Comparison of ENCODE assay signal across 8 mouse cellular contexts in genomic region chr14:30826174-30827140, GRCm38 (mm10). TPM values are rescaled to one million over a fixed set of nuclear protein-coding genes. Genes with fewer than 3 reads are reported as not detected.
DNase-seq lines count a peak whose midpoint lies in the region; ATAC-seq and TF ChIP-seq lines count a peak whose summit lies in the region.

No protein-coding gene starts in this region.

- peak; percentile 3 for DNase-seq in kidney, postnatal 0 days (ENCODE audit: low spot score)
- no peak for DNase-seq in kidney, postnatal 10 days
- peak; percentile 88 for DNase-seq in midbrain, embryonic 11.5 days (ENCODE audit: low spot score, missing footprints)
- no peak for DNase-seq in right cerebral cortex, postnatal 14 days
- no peak for DNase-seq in left cerebral cortex, postnatal 4 days
- DNase-seq in kidney, adult 8-10 months, result no peak

- no peaks in the 10 kb centered on the region for H3K9me3 ChIP-seq in kidney, postnatal 0 days (replicated peaks; ENCODE audit: low read length)
- no peaks in the 10 kb centered on the region for H3K9me3 ChIP-seq in hindbrain, embryonic 13.5 days
- H3K9me3 ChIP-seq in midbrain, embryonic 11.5 days (ENCODE audit: control insufficient read depth, low read length), result no peaks in the 10 kb centered on the region

- H3K9ac ChIP-seq in kidney, postnatal 0 days (ENCODE audit: low read depth, low read length), result peak overlapping the region; percentile 85
- H3K9ac ChIP-seq in hindbrain, embryonic 13.5 days, result peak overlapping the region; percentile 92
- H3K9ac ChIP-seq in midbrain, embryonic 11.5 days (ENCODE audit: low read length), result peak overlapping the region; percentile 88

- H3K27ac ChIP-seq in kidney, postnatal 0 days, result no peak overlapping the region
- peak overlapping the region; percentile 36; the same call in 1 of the 2 replicates for H3K27ac ChIP-seq in bone marrow macrophage, adult 2 months (ENCODE audit: insufficient read depth, low read depth, low read length)
- H3K27ac ChIP-seq in hindbrain, embryonic 13.5 days, result no peak overlapping the region
- H3K27ac ChIP-seq in midbrain, embryonic 11.5 days (ENCODE audit: low read depth, low read length), result no peak overlapping the region

- H3K4me3 ChIP-seq in kidney, postnatal 0 days (replicated peaks; ENCODE audit: low read depth, low read length), result peak overlapping the region; percentile 77
- peak overlapping the region; percentile 92 for H3K4me3 ChIP-seq in bone marrow macrophage, adult 2 months (ENCODE audit: insufficient read depth, low read length)
- peak overlapping the region; percentile 82 for H3K4me3 ChIP-seq in hindbrain, embryonic 13.5 days
- H3K4me3 ChIP-seq in midbrain, embryonic 11.5 days (ENCODE audit: low read depth, low read length), result peak overlapping the region; percentile 84

- H3K4me2 ChIP-seq in kidney, postnatal 0 days (ENCODE audit: low read length), result peak overlapping the region; percentile 82
- H3K4me2 ChIP-seq in hindbrain, embryonic 13.5 days, result peak overlapping the region; percentile 79
- peak overlapping the region; percentile 74 for H3K4me2 ChIP-seq in midbrain, embryonic 11.5 days

- no peak for TF ChIP-seq POLR2A in bone marrow macrophage, adult 2 months (IDR thresholded peaks at IDR 0.05; ENCODE audit: borderline replicate concordance, low read depth, low read length)

- TF ChIP-seq CTCF in kidney, postnatal 0 days (IDR thresholded peaks at IDR 0.05; ENCODE audit: low read depth), result no peak
- TF ChIP-seq CTCF in bone marrow macrophage, adult 2 months (IDR thresholded peaks at IDR 0.05; ENCODE audit: low read depth, low read length), result no peak

- no peaks in the 10 kb centered on the region for H3K36me3 ChIP-seq in kidney, postnatal 0 days (ENCODE audit: insufficient read depth, low read length)
- H3K36me3 ChIP-seq in hindbrain, embryonic 13.5 days, result no peaks in the 10 kb centered on the region
- no peaks in the 10 kb centered on the region for H3K36me3 ChIP-seq in midbrain, embryonic 11.5 days (ENCODE audit: control insufficient read depth, insufficient read depth, low read length)

- no peaks in the 10 kb centered on the region for H3K27me3 ChIP-seq in kidney, postnatal 0 days (ENCODE audit: insufficient read depth, low read length)
- H3K27me3 ChIP-seq in hindbrain, embryonic 13.5 days, result no peaks in the 10 kb centered on the region
- H3K27me3 ChIP-seq in midbrain, embryonic 11.5 days (ENCODE audit: control insufficient read depth, insufficient read depth, low read length), result no peaks in the 10 kb centered on the region

- ATAC-seq in kidney, postnatal 0 days (replicated peaks; ENCODE audit: low FRiP score, low read depth), result no peak
- ATAC-seq in hindbrain, embryonic 13.5 days (ENCODE audit: low FRiP score), result peak; percentile 46
- peak; percentile 45; the same call in 1 of the 2 replicates for ATAC-seq in midbrain, embryonic 11.5 days (ENCODE audit: low FRiP score)

- H3K4me1 ChIP-seq in kidney, postnatal 0 days (replicated peaks; ENCODE audit: insufficient read depth, low read length), result peaks cover 8% of the 10 kb centered on the region; the same call in 1 of the 2 replicates
- peaks cover 27% of the 10 kb centered on the region for H3K4me1 ChIP-seq in bone marrow macrophage, adult 2 months (ENCODE audit: control insufficient read depth, insufficient read depth, low read length)
- peaks cover 26% of the 10 kb centered on the region for H3K4me1 ChIP-seq in hindbrain, embryonic 13.5 days (replicated peaks)
- peaks cover 13% of the 10 kb centered on the region for H3K4me1 ChIP-seq in midbrain, embryonic 11.5 days (ENCODE audit: control insufficient read depth, insufficient read depth, low read length)

- intact Hi-C loops in left cerebral cortex, postnatal 4 days (cut with DNase I), result loop anchor here (5.0 to 10.0 kb wide), 2 partner anchors 58 to 109 kb away; partner anchors contain the start of gene Itih4

- WGBS in kidney, postnatal 0 days, result 18% methylated on average over 17 of the region's 17 CpGs
- 20% methylated on average over 17 of the region's 17 CpGs for whole genome bisulfite sequencing in hindbrain, embryonic 13.5 days
- WGBS in midbrain, embryonic 11.5 days, result 23% methylated on average over 17 of the region's 17 CpGs

RNA-seq across cellular contexts. Expression of gene Tmem110, which starts 1.1 kb away (rescaled TPM):
- 22.6 and 23.4 TPM in 2 replicates for polyA plus RNA-seq in kidney, postnatal 0 days (2015; fragmentation: Nextera tagmentation; extraction: Ambion mirVana)
- polyA plus RNA-seq in bone marrow macrophage, adult 2 months (2012; ENCODE audit: insufficient read depth, insufficient read length, missing spikeins), result 8.0 and 8.4 TPM in 2 replicates
- 20.6 and 22.6 TPM in 2 replicates for polyA plus RNA-seq in hindbrain, embryonic 13.5 days (2015; fragmentation: Nextera tagmentation; extraction: Ambion mirVana)
- 22.0 and 23.3 TPM in 2 replicates for polyA plus RNA-seq in midbrain, embryonic 11.5 days (2014; fragmentation: Nextera tagmentation; extraction: Ambion mirVana)
- total RNA-seq in left cerebral cortex, postnatal 4 days (2021), result 10 to 100 TPM; 28.1 to 28.8 TPM

RNA-seq across cellular contexts. Expression of gene Mustn1, which starts 52.5 kb away (rescaled TPM):
- 6.6 and 8.1 TPM in 2 replicates for polyA plus RNA-seq in kidney, postnatal 0 days (2015; fragmentation: Nextera tagmentation; extraction: Ambion mirVana)
- polyA plus RNA-seq in bone marrow macrophage, adult 2 months (2012; ENCODE audit: insufficient read depth, insufficient read length, missing spikeins), result 1.0 and 1.5 TPM in 2 replicates
- 0.97 and 1.00 TPM in 2 replicates for polyA plus RNA-seq in hindbrain, embryonic 13.5 days (2015; fragmentation: Nextera tagmentation; extraction: Ambion mirVana)
- polyA plus RNA-seq in midbrain, embryonic 11.5 days (2014; fragmentation: Nextera tagmentation; extraction: Ambion mirVana), result 0.30 and 0.42 TPM in 2 replicates
- total RNA-seq in left cerebral cortex, postnatal 4 days (2021), result 1 to 10 TPM; 1.1 to 1.4 TPM

RNA-seq across cellular contexts. Expression of gene Itih4, which starts 59.8 kb away (rescaled TPM):
- 0.17 and 0.26 TPM in 2 replicates for polyA plus RNA-seq in kidney, postnatal 0 days (2015; fragmentation: Nextera tagmentation; extraction: Ambion mirVana)
- not detected in 2 replicates for polyA plus RNA-seq in bone marrow macrophage, adult 2 months (2012; ENCODE audit: insufficient read depth, insufficient read length, missing spikeins)
- polyA plus RNA-seq in hindbrain, embryonic 13.5 days (2015; fragmentation: Nextera tagmentation; extraction: Ambion mirVana), result not detected in 2 replicates
- polyA plus RNA-seq in midbrain, embryonic 11.5 days (2014; fragmentation: Nextera tagmentation; extraction: Ambion mirVana), result 0.15 TPM in 1 of 2 replicates, not detected in the other
- total RNA-seq in left cerebral cortex, postnatal 4 days (2021), result not detected

Comparison
In these comparisons a context has a peak if more than half of its experiments do, and no peak if none do; other contexts are left out.
1. DNase-seq: peak in kidney, postnatal 0 days (single experiment) and midbrain, embryonic 11.5 days (single experiment); none in kidney, postnatal 10 days (single experiment), right cerebral cortex, postnatal 14 days (single experiment), left cerebral cortex, postnatal 4 days (single experiment) and kidney, adult 8-10 months (0 of 2).
2. Peak in every context shown above with its lines, with median percentiles within 50 percentile points of each other: H3K4me2 ChIP-seq, H3K4me3 ChIP-seq and H3K9ac ChIP-seq.